Mouse (Mus musculus) heart, adult 9 months (tissue): Measurements from ENCODE around the gene Greb1.
"Not testable (repeated sequence)": the region's sequence is repeated elsewhere in the genome, so short reads cannot be mapped to it uniquely, and the experiment has no call there.

Experiments used
- DNase-seq, 2 experiments: peaks; one replicate each; pipeline ENCODE4 v3.0.0; 2022; ENCODE audit warnings: low spot score in 2 of 2

The Greb1 gene

GRCm38 (mm10) chr12:16695252-16695651, 105.4 kb downstream of the Greb1 start:
- DNase-seq, result not testable (repeated sequence)

- DNase-seq, result no peak
Measured at GRCm38 (mm10) chr12:16694783-16695182, 105.9 kb downstream of the Greb1 start.

- no peak for DNase-seq
Measured at GRCm38 (mm10) chr12:16690631-16691030, 110.1 kb downstream of the Greb1 start.

GRCm38 (mm10) chr12:16672246-16672645, 128.4 kb downstream of the Greb1 start:
- no peak for DNase-seq

GRCm38 (mm10) chr12:16669176-16669575, 131.5 kb downstream of the Greb1 start:
- DNase-seq, result no peak

GRCm38 (mm10) chr12:16665022-16665421, 135.7 kb downstream of the Greb1 start:
- no peak for DNase-seq

GRCm38 (mm10) chr12:16662955-16663585, 137.6 kb downstream of the Greb1 start:
- no peak for DNase-seq

GRCm38 (mm10) chr12:16661936-16662335, 138.8 kb downstream of the Greb1 start:
- no peak for DNase-seq

- no peak for DNase-seq
Measured at GRCm38 (mm10) chr12:16661459-16661858, 139.2 kb downstream of the Greb1 start.

- DNase-seq, result no peak
Measured at GRCm38 (mm10) chr12:16656906-16657875, 143.5 kb downstream of the Greb1 start.

GRCm38 (mm10) chr12:16655604-16656003, 145.1 kb downstream of the Greb1 start:
- DNase-seq, result no peak

GRCm38 (mm10) chr12:16653332-16654093, 147.2 kb downstream of the Greb1 start, which contains the start of gene Ntsr2:
Gene Ntsr2 (plus strand): TSS chr12:16653382.
- DNase-seq, result peak; percentile 60 to 76

GRCm38 (mm10) chr12:16649819-16650218, 150.9 kb downstream of the Greb1 start:
- peak; percentile 38 to 61 for DNase-seq

GRCm38 (mm10) chr12:16648273-16648672, 152.4 kb downstream of the Greb1 start:
- DNase-seq, result no peak

- peak in 1 of 2 experiments; percentile 48 for DNase-seq
Measured at GRCm38 (mm10) chr12:16646780-16647409, 153.8 kb downstream of the Greb1 start.

- no peak for DNase-seq
Measured at GRCm38 (mm10) chr12:16644698-16645097, 156.0 kb downstream of the Greb1 start.

- peak; percentile 69 to 75 for DNase-seq
Measured at GRCm38 (mm10) chr12:16643508-16644345, 157.0 kb downstream of the Greb1 start.

- DNase-seq, result no peak
Measured at GRCm38 (mm10) chr12:16642000-16642399, 158.7 kb downstream of the Greb1 start.

GRCm38 (mm10) chr12:16640075-16640474, 160.6 kb downstream of the Greb1 start:
- DNase-seq, result no peak

GRCm38 (mm10) chr12:16639078-16639771, 161.5 kb downstream of the Greb1 start:
- DNase-seq, result peak in 1 of 2 experiments; percentile 41
